Mouse (Mus musculus) intestine, embryonic 15.5 days (tissue): ENCODE data around the gene Eif2b5. TPM values are rescaled to one million over a fixed set of nuclear protein-coding genes. Genes with fewer than 3 reads are reported as not detected.
"Not testable (repeated sequence)": the region's sequence is repeated elsewhere in the genome, so short reads cannot be mapped to it uniquely, and the experiment has no call there.

Experiments used
- ATAC-seq: fragments of 200-750 bp; cut with Nextera tagmentation; 2 replicates; pipeline ENCODE4 v1.8.0; 2017; ENCODE audit warnings: moderate TSS enrichment, moderate library complexity
- H3K27ac ChIP-seq: fragments of 300-500 bp; sonication (generic); 2 replicates; pipeline ENCODE4 v1.5.1; 2015; ENCODE audit warnings: mild to moderate bottlenecking, inconsistent platforms
- H3K27me3 ChIP-seq: fragments of 300-500 bp; sonication (generic); replicated peaks from 2 replicates; pipeline ENCODE4 v1.6.1; 2015; ENCODE audit warnings: inconsistent platforms
- H3K36me3 ChIP-seq: fragments of 300-500 bp; sonication (generic); 2 replicates; pipeline ENCODE4 v1.6.1; 2015; ENCODE audit warnings: inconsistent platforms
- H3K4me1 ChIP-seq: fragments of 300-500 bp; sonication (generic); replicated peaks from 2 replicates; pipeline ENCODE4 v1.6.1; 2015; ENCODE audit warnings: inconsistent platforms
- H3K4me2 ChIP-seq: fragments of 300-500 bp; sonication (generic); replicated peaks from 2 replicates; pipeline ENCODE4 v1.6.1; 2015; ENCODE audit warnings: mild to moderate bottlenecking, inconsistent platforms
- H3K4me3 ChIP-seq: fragments of 300-500 bp; sonication (generic); replicated peaks from 2 replicates; pipeline ENCODE4 v1.5.1; 2015; ENCODE audit warnings: inconsistent platforms
- H3K9ac ChIP-seq: fragments of 300-500 bp; sonication (generic); 2 replicates; pipeline ENCODE4 v1.6.1; 2015; ENCODE audit warnings: inconsistent platforms
- H3K9me3 ChIP-seq: fragments of 300-500 bp; sonication (generic); 2 replicates; pipeline ENCODE4 v1.6.1; 2016; ENCODE audit warnings: inconsistent platforms
- WGBS: fragments of 180-500 bp; shearing (Covaris S2); methylation state at CpG from one replicate; pipeline ENCODE4 v1.1.7; 2015; 5-methylcytosine and 5-hydroxymethylcytosine counted together
- polyA plus RNA-seq: library from polyadenylated mRNA; unstranded; fragments of >200 nt; fragmentation: Nextera tagmentation; extraction: Ambion mirVana; gene quantifications from 2 replicates; pipeline ENCODE4 v1.2.1, GENCODE M21; 2015

Eif2b5 gene
- polyA plus RNA-seq, 1 experiment from 2014 or later = 102 TPM

DNA sequence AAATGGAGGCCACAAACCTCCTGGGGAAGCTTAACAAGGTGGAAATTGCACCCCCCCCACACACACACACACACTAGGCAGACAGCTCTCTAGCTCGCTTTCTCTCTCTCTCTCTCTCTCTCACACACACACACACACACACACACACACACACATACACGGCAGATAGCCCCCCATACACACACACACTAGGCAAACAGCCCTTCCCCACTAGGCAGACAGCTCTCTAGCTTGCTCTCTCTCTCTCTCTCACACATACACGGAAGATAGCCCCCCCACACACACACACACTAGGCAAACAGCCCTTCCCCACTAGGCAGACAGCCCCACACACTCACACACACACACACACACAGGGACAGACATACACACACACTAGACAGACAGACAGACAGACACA, 21.3 kb upstream of the Eif2b5 start:
- Histone ChIP-seq H3K9me3 (no peaks in the 10 kb centered on the region), H3K4me3 (no peak overlapping the region), H3K36me3 (no peaks in the 10 kb centered on the region), H3K27me3 (no peaks in the 10 kb centered on the region), H3K27ac (peak overlapping the region; percentile 13; the same call in 1 of the 2 replicates), H3K9ac (no peak overlapping the region), H3K4me1 (no peaks in the 10 kb centered on the region; the same call in 1 of the 2 replicates), H3K4me2 (no peak overlapping the region)
- WGBS = 40% methylated on average over 3 of the region's 3 CpGs
- peak; percentile 46 for ATAC-seq

DNA sequence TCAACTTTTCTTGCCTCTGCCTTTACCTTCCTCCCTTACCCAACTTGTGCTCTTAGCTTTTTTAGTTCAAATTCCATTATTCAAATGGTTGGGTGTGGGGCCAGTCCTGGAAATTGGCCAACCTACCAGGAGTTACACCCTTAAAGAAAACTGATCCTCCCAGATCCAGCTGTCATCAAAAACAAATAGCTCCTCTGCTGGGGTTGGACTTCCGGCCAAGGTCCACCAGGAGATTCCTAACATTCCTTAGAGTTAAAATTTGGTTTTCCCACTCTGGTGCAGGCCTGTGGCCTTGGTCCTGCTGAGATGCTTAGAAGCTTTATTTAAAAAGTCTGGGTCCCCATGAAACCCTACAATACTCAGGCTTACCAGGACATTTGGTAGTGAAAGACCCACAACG, 20.1 kb upstream of the Eif2b5 start:
- no peak overlapping the region for H3K9ac ChIP-seq
- no peak overlapping the region for H3K4me2 ChIP-seq
- 0 out of 2 replicates have a peak, but pooled peaks have one; percentile 15 for ATAC-seq
- H3K9me3 ChIP-seq = no peaks in the 10 kb centered on the region
- no peaks in the 10 kb centered on the region for H3K27me3 ChIP-seq
- no peak overlapping the region for H3K4me3 ChIP-seq
- H3K4me1 ChIP-seq = no peaks in the 10 kb centered on the region; the same call in 1 of the 2 replicates
- no peaks in the 10 kb centered on the region for H3K36me3 ChIP-seq
- no peak overlapping the region for H3K27ac ChIP-seq
- WGBS = 52% methylated on average over 2 of the region's 2 CpGs

DNA sequence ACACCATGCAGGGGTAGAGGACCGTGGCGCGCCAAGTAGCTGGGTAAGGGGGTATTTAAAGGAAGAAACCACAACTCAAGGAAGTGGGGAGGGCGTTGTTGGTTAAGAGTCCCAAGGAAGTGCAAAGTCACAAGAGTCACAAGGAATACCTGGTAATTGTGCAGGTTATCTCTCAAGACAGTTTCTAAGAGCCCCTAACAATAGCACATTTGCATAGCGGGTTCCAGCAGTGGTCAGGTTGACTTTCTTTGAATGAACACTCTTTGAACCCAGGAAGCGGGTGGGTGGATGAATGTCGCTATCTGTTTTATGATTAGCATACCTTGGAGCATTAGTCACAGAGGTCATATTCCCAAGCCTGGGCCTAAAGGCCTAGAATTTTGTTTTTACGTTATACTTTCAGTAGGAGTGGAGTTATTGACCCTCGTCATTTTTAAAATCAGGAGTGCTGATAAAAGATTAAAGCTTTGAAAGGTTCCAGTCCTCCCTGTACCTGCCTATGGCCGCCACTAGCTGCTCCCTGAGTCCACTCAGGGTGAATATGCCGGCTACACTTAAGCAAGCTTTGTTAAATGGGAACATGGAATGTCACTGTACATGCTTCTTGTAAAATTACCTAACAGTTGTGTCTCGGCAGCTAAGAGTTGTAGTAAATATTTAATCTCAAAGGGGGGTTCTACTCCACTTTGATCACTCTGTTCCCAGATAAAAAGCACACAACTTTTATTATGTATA, 19.4 kb upstream of the Eif2b5 start:
- H3K27ac ChIP-seq, H3K4me3 ChIP-seq, H3K27me3 ChIP-seq, H3K9ac ChIP-seq, H3K4me2 ChIP-seq, H3K9me3 ChIP-seq, H3K36me3 ChIP-seq, H3K4me1 ChIP-seq: not testable (repeated sequence)
- 84% methylated on average over 12 of the region's 12 CpGs for WGBS
- ATAC-seq = peak; percentile 18; the same call in 1 of the 2 replicates

DNA sequence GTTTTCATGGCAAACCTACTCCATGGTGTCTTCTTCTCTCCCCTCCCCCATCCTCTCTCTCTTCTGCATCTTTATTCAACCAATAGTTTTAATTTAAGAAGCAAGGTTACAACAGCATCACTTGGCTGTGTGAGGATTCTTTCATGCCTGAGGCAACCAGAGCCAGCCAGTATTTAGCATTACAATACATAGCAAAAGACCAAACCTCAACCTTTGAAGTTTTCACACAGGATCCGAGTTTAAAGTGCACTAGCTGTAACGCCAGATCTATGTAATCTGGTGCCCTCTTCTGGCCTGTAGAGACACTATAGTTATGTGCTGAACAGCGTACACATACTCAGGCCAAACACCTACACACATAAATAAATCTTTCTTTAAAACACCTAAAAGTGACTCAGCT, 18.5 kb upstream of the Eif2b5 start:
- ATAC-seq = no peak
- H3K4me1 ChIP-seq = no peaks in the 10 kb centered on the region; the same call in 1 of the 2 replicates
- H3K4me2 ChIP-seq = no peak overlapping the region
- no peak overlapping the region for H3K4me3 ChIP-seq
- no peak overlapping the region for H3K9ac ChIP-seq
- H3K27me3 ChIP-seq = no peaks in the 10 kb centered on the region
- H3K9me3 ChIP-seq = no peaks in the 10 kb centered on the region
- no peaks in the 10 kb centered on the region for H3K36me3 ChIP-seq
- no peak overlapping the region for H3K27ac ChIP-seq
- WGBS = 45% methylated on average over 3 of the region's 3 CpGs

DNA sequence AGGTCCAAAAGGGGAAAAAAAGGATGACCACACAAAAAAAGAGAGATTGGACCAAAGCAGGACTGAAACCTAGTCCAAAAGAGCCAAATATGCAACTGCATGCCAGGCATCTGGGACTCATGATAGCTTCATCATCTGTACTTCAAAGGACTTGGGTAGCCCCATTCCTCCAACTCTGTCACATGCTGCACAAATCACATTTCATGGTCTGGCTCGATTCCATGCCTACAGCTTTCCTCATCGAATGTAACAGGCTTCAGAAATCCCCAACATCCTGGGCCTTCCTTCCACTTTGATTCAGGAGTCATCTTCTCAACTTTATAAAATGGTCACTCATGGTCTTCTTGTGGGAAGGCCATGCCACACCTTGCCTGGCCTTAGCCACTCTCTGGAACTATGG, 16.9 kb upstream of the Eif2b5 start:
- 81% methylated on average over 2 of the region's 2 CpGs for WGBS
- no peaks in the 10 kb centered on the region; the same call in 1 of the 2 replicates for H3K27me3 ChIP-seq
- no peak overlapping the region for H3K4me3 ChIP-seq
- H3K9me3 ChIP-seq = no peaks in the 10 kb centered on the region
- no peak overlapping the region for H3K27ac ChIP-seq
- no peaks in the 10 kb centered on the region; the same call in 1 of the 2 replicates for H3K4me1 ChIP-seq
- no peak overlapping the region for H3K9ac ChIP-seq
- H3K36me3 ChIP-seq = no peaks in the 10 kb centered on the region
- ATAC-seq = no peak
- no peak overlapping the region for H3K4me2 ChIP-seq

DNA sequence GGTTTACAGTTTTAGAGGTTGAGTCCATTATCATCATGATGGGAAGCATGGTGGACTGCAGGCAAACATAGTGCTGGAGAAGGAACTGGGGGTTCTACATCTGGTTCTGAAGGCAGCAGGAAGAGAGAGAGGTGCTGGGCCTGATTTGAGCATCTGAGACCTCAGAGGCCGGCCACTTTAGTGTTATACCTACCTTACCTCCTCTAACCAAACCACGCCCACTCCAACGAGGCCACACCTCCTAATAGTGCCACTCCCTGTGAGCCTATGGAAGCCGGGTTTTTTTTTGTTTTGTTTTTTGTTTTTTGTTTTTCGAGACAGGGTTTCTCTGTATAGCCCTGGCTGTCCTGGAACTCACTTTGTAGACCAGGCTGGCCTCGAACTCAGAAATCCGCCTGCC, 14.9 kb upstream of the Eif2b5 start:
- H3K4me3 ChIP-seq, ATAC-seq, H3K4me2 ChIP-seq, H3K36me3 ChIP-seq, H3K9ac ChIP-seq, H3K9me3 ChIP-seq, H3K27ac ChIP-seq, H3K27me3 ChIP-seq, H3K4me1 ChIP-seq: not testable (repeated sequence)
- WGBS = 90% methylated on average over 7 of the region's 7 CpGs

DNA sequence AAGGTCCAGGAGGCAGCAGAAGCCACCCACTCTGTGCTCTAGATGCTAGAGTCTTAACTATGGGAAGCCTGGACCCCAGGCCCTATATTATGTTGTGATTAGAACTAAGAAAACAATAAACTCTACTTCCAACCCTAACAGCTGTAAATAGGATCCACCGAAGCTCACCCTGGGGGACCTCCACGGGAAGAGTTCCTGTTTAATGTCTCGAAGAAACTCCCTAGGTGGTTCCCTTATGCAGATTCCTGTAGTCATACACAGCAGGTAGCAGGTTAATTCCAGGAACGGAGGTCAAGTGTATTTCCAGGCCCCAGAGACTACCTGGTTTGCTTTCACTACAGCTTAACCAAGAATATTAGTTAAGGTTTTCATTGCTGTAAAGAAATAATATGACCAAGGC, 13.6 kb upstream of the Eif2b5 start:
- WGBS = 58% methylated on average over 4 of the region's 4 CpGs
- H3K4me1 ChIP-seq = no peaks in the 10 kb centered on the region
- H3K27ac ChIP-seq = no peak overlapping the region
- H3K36me3 ChIP-seq = no peaks in the 10 kb centered on the region
- H3K9me3 ChIP-seq = no peaks in the 10 kb centered on the region
- ATAC-seq = no peak
- no peak overlapping the region for H3K4me2 ChIP-seq
- H3K4me3 ChIP-seq = no peak overlapping the region
- H3K9ac ChIP-seq = no peak overlapping the region
- H3K27me3 ChIP-seq = no peaks in the 10 kb centered on the region; the same call in 1 of the 2 replicates

DNA sequence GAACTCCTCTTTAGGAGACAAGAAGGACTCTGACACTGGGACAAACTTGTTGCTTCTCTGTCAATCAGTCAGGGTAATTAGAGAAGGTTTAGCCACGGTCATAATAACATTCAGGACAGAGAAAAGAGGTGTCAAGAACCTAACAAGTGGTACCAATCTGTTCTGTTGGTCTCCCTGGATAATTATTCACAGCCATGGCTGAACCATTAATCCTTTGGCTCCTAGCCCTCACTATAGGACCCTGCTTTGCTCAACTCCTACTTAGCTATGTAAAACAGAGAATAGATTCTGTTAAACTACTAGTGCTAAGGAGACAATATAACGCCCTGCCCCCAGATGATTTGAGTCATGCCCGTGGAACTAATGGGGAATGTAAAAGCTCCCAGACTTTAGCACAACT, 12.6 kb upstream of the Eif2b5 start:
- Histone ChIP-seq H3K4me2 (no peak overlapping the region), H3K27ac (no peak overlapping the region), H3K9ac (no peak overlapping the region), H3K4me3 (no peak overlapping the region), H3K27me3 (no peaks in the 10 kb centered on the region; the same call in 1 of the 2 replicates), H3K9me3 (no peaks in the 10 kb centered on the region), H3K36me3 (no peaks in the 10 kb centered on the region), H3K4me1 (no peaks in the 10 kb centered on the region)
- 67% methylated on average over 3 of the region's 3 CpGs for WGBS
- no peak for ATAC-seq

DNA sequence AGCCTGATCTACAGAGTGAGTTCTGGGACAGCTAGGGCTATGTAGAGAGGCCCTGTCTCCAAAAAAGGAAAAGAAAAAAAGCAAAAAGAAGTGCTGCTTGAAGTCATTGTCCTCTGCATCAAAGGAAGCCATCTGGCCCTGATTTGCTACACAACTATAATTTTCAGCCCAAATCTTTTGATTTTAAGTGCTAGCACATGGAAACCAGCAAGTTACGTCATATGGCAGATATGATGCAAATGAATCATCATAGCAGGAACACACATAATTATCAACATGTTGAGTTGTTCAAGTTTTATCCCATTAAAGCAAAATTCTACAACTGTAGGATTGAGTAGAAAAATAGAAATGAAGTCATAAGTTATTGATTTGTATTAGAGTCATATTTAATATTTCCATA, 10.5 kb upstream of the Eif2b5 start:
- Histone ChIP-seq H3K4me3 (no peak overlapping the region), H3K27me3 (no peaks in the 10 kb centered on the region; the same call in 1 of the 2 replicates), H3K4me2 (no peak overlapping the region), H3K36me3 (no peaks in the 10 kb centered on the region), H3K4me1 (no peaks in the 10 kb centered on the region), H3K9me3 (no peaks in the 10 kb centered on the region), H3K9ac (no peak overlapping the region), H3K27ac (no peak overlapping the region)
- no peak for ATAC-seq
- 87% methylated on average over 1 of the region's 1 CpGs for WGBS

DNA sequence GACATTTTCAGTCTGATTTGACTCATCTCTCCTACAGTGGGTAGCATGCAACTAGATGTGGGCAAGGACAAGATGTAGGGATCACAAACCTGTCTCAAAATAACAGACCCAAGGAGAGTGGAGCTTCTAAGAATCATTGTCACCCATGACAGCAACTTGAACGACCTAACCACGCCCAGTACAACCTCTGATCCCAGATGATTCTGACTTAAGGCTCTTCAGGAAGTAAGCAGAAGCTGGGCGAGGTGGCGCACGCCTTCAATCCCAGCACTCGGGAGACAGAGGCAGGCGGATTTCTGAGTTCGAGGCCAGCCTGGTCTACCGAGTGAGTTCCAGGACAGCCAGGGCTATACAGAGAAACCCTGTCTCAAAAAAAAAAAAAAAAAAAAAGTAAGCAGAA, 9.9 kb upstream of the Eif2b5 start:
- ATAC-seq, H3K36me3 ChIP-seq, H3K4me3 ChIP-seq, H3K4me2 ChIP-seq, H3K4me1 ChIP-seq, H3K27ac ChIP-seq, H3K27me3 ChIP-seq, H3K9ac ChIP-seq, H3K9me3 ChIP-seq: not testable (repeated sequence)
- 84% methylated on average over 9 of the region's 9 CpGs for WGBS

DNA sequence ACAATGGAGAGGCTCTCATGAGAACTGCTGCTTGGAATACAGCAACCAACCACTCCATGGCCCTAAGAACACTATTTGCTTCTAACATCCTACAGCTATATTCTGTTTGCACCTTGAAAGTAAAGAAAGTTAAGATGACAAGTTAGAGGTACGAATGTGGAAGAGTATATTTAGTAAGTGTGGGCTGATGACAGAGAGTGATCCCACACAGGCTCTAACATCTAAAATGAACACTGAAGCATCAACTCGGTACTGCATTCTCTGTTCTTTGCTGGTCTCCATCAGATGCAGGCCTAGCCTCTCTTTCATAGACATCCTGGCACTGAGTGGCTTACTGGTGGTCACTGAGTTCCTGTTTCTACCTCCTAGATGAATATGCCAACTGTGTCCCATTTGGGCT, 9.4 kb upstream of the Eif2b5 start:
- Histone ChIP-seq H3K4me2 (no peak overlapping the region), H3K4me1 (no peaks in the 10 kb centered on the region), H3K9ac (no peak overlapping the region), H3K9me3 (no peaks in the 10 kb centered on the region), H3K36me3 (no peaks in the 10 kb centered on the region), H3K4me3 (no peak overlapping the region), H3K27me3 (no peaks in the 10 kb centered on the region; the same call in 1 of the 2 replicates), H3K27ac (no peak overlapping the region)
- ATAC-seq = no peak
- 81% methylated on average over 2 of the region's 2 CpGs for WGBS

DNA sequence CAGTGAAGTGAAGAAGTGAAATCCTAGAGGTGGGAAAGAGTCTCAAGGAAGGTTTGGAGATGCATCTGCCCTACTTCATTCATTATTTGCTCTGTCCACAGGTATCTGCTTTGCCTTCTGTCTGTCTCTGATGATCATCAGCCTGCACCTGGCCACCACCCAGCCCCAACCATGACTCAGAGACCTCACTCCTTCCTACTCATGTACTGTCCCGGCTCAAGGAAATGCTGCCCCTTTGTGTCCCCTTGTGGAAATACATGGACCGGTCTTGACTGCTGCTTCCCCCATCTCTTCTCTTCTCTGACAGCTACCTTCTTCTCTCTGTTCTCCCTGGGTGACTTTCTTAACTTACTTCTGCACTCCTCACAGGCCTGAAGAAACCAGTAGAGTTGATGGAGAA, 8.0 kb upstream of the Eif2b5 start:
- Histone ChIP-seq H3K4me2 (no peak overlapping the region), H3K4me1 (no peaks in the 10 kb centered on the region), H3K27me3 (no peaks in the 10 kb centered on the region), H3K9me3 (no peaks in the 10 kb centered on the region), H3K4me3 (no peak overlapping the region), H3K36me3 (no peaks in the 10 kb centered on the region), H3K27ac (no peak overlapping the region), H3K9ac (no peak overlapping the region)
- WGBS = 45% methylated on average over 2 of the region's 2 CpGs
- ATAC-seq = peak; percentile 62

DNA sequence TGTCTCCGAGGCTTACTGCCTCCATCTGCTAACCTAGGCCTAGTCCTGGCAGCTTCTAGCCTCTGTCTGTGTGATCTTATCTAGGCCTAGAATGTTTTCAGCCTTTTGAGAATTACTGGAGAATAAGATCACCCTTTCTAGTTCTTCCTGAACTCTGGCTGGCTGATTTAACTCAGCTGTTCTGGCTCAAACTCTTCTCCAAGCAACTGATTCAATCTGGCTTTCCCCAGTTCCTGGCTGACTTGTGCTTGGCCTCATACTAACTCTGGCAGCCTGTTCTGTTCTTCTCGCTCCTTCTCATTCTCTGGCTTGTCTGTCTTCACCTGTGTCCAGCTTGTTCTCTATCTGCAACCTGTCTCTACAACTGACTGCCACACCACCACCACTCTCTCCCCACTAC, 7.3 kb upstream of the Eif2b5 start:
- H3K36me3 ChIP-seq = no peaks in the 10 kb centered on the region
- ATAC-seq = no peak

More for the DNA sequence above, 7.3 kb upstream of the Eif2b5 start:
- Histone ChIP-seq H3K9me3 (no peaks in the 10 kb centered on the region), H3K9ac (no peak overlapping the region), H3K27ac (no peak overlapping the region), H3K27me3 (no peaks in the 10 kb centered on the region), H3K4me2 (no peak overlapping the region), H3K4me3 (no peak overlapping the region), H3K4me1 (no peaks in the 10 kb centered on the region)
- 77% methylated on average over 2 of the region's 2 CpGs for WGBS
